Mouse (Mus musculus) ovary, postnatal 36 days (tissue): ENCODE data around the gene Mcoln3.

Experiments used
- DNase-seq: peaks from one replicate; pipeline ENCODE4 v3.0.0; 2022; ENCODE audit warnings: low spot score, mixed read lengths

Gene Mcoln3

GRCm38 (mm10) chr3:146117258-146117996 lies at the start of gene Mcoln3:
Gene Mcoln3, plus strand, starts transcription at chr3:146117450.
- DNase-seq = no peak

DNA sequence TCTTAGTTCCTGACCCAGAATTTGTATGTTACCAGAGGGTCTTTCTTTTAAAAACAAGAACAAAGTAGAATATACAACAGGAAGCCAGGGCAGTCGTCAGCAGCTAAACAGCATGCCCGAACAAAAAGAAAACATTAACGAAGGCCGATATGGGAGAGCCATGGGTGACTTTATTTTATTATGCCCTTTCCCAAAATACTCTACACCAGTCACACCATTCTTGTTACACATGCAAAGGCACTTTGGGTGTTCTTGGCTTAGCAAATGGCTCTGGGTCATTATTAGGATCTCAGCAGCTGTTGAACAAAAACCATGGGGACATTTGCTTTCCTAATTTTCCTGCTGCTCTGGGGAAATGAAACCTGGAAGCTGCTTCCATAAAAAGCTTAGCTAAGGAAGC lies 48.0 kb upstream of the Mcoln3 start:
- no peak for DNase-seq

GRCm38 (mm10) chr3:146072780-146073179 lies 44.5 kb upstream of the Mcoln3 start:
- DNase-seq = no peak

- no peak for DNase-seq
These were observed 37.0 kb upstream of the Mcoln3 start for GRCm38 (mm10) chr3:146080241-146080640.

GRCm38 (mm10) chr3:146090988-146091657 lies 26.1 kb upstream of the Mcoln3 start:
- DNase-seq = no peak

- DNase-seq = no peak
These were observed 22.2 kb upstream of the Mcoln3 start for GRCm38 (mm10) chr3:146095066-146095465.

- DNase-seq = no peak
These were observed 20.3 kb upstream of the Mcoln3 start for GRCm38 (mm10) chr3:146096986-146097385.

- no peak for DNase-seq
These were observed 19.4 kb upstream of the Mcoln3 start for GRCm38 (mm10) chr3:146097861-146098260.

GRCm38 (mm10) chr3:146099925-146100324 lies 17.3 kb upstream of the Mcoln3 start:
- DNase-seq = no peak

GRCm38 (mm10) chr3:146102049-146102448 lies 15.2 kb upstream of the Mcoln3 start:
- no peak for DNase-seq

- no peak for DNase-seq
These were observed 10.0 kb upstream of the Mcoln3 start for GRCm38 (mm10) chr3:146107116-146107849.

- no peak for DNase-seq
These were observed 9.2 kb upstream of the Mcoln3 start, which contains the start of gene Wdr63 for GRCm38 (mm10) chr3:146107921-146108571. Gene Wdr63, minus strand, starts transcription at chr3:146108130.

DNA sequence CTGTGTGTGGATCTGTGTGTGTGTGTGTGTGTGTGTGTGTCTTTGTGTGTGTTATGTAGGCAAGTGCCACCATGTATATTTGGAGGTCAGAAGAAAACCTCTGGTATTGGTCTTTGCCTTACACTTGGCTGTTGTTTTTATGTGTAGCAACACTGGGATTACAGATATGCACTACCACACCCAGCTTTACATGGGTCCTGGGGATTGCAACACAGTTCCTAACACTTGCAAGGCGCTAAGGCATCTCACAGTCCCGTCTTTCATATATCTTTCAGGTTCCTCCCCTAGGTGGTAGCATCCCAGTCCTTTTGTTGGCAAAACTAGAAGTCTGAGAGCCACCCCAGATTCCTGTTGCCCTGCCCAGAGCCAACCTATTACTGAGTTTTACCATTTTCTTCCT lies 8.3 kb upstream of the Mcoln3 start:
- no peak for DNase-seq

- no peak for DNase-seq
These were observed 6.9 kb upstream of the Mcoln3 start for GRCm38 (mm10) chr3:146110358-146110757.

DNA sequence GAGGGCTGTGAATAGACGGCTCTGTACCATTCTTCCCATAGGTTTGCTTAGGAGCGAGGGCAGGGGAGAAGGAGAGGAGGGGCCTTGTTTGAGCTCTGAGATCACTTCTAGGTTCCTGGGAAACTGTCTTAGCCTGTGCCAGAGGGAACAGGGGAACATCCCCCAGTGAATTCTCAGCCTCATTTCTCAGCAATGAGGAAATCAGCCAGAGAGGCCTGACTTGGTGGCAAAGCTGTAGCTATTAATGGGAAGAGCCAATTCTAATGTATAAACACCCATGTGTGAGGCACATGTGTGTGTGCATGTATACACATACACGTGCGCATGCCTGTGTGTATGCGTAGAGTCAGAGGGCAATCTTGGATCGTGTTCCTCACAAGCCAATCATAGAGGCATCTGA lies 6.3 kb upstream of the Mcoln3 start:
- DNase-seq = no peak

GRCm38 (mm10) chr3:146117997-146118457 lies 777 bp downstream of the Mcoln3 start:
- no peak for DNase-seq

GRCm38 (mm10) chr3:146121310-146122124 lies 4.3 kb downstream of the Mcoln3 start:
- no peak for DNase-seq

- no peak for DNase-seq
These were observed 4.8 kb downstream of the Mcoln3 start for GRCm38 (mm10) chr3:146122125-146122420.

DNA sequence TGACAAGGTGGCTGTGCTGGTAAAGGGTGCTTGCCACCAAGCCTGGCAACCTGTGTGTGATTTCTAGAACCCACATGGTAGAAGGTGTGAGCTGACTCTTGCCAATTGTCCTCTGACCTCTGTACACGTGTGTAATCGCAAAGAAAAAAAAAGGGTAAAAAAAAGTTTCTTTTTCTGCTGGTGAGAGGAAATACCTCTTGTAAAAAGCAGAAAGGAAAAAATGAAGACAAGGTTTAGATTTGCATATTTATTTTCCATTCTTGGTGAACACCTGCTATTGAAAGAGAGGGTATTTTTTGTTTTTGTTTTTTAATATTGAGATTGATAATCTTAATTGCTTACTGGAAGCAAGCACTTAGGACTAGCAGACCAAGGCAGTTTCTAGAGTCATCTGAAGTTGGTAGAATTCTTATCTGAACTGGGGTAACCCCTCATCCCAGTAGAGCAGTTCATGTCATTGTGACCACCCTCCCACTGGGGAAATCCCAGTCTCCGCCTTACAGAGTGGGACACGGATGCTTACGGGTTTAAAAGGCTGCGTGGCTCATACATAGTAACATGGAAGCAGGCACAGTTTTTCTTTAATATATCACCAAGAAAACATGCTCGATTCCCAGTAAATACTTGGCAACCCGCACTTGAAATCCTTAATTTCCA lies 5.7 kb downstream of the Mcoln3 start:
- DNase-seq = no peak

- DNase-seq = no peak
These were observed 6.2 kb downstream of the Mcoln3 start for GRCm38 (mm10) chr3:146123464-146123825.

DNA sequence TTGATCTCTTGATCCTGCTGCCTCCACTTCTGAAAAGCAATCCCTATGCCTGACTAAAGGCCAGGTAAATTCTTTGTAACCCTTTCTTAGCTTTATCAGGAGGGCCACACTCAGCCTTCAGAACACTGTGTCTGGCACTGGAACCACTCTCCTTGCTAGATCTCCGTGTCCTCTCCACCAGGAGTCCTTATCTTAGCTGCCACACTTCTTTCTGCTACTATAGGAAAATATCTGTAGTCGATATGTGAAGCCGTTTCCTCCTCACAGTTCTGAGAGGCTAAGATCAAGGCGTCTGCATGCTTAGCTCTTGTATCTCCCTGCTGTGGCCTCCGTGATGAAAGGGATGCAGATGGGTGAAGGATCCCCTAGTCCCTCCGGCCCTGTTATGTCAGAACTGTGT lies 10.0 kb downstream of the Mcoln3 start:
- no peak for DNase-seq
